Mouse (Mus musculus): ENCODE data around the gene Zfp979.
"Not testable (repeated sequence)": the region's sequence is repeated elsewhere in the genome, so short reads cannot be mapped to it uniquely, and the experiment has no call there.

The Zfp979 gene

DNA sequence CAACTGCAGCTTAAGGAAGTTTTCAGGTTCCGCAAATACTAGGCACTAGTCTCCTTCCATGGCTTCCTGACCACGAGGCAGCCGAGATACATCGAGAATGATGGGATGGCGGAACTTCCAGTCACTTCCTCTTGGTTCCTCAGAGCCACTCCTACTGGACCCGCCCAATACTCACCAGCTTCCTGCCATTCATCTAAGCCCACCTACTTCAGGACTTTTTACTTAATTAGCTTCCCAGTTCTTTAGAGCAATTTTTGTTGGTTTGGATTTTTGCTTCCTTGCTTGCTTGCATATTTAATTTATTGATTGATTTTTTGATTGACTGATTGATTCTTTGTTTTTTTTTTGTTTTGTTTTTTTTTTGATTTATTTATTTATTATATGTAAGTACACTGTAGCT is at the start of gene Zfp979:
Zfp979 (minus strand) TSS at position 101 of the 400 bp plus-strand sequence.
- DNase-seq = not testable (repeated sequence)

- not testable (repeated sequence) for DNase-seq
Observed at GRCm38 (mm10) chr4:147655245-147655644, 12.9 kb upstream of the Zfp979 start.

DNA sequence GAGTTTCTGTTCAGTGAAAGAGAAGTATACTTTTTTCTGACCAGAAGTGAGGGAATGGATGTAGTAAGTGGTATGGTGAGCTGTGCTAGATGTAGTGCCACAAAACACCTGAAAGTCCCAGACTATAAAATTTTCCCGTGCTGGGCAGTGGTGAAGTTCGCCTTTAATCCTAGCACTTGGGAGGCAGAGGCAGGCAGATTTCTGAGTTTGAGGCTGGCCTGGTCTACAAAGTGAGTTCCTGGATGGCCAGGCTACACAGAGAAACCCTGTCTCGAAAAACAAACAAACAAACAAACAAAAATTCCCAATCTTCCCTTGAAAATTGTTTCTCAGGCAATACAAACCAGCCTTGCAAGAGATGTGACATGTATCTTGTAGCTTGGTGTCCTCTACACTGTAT is 5.1 kb upstream of the Zfp979 start:
- not testable (repeated sequence) for DNase-seq

DNA sequence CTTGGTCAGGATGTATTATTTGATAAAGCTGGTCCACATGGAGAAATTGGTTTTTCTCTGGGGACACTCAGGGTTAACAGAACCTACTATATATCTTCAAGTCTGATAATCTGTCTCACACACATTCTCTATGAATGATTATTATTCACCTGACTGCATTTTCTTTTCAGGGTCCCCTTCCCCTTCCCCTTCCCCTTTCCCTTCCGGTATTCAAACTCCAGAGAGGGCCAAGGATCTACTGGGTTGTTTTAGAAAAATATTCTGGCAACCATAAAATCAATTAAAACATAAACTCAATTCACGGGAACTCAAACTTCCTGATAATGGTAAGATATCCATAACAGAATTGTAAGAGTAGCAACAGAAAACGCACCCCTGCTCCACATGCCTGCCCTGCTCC is 381 bp downstream of the Zfp979 start:
- not testable (repeated sequence) for DNase-seq

DNA sequence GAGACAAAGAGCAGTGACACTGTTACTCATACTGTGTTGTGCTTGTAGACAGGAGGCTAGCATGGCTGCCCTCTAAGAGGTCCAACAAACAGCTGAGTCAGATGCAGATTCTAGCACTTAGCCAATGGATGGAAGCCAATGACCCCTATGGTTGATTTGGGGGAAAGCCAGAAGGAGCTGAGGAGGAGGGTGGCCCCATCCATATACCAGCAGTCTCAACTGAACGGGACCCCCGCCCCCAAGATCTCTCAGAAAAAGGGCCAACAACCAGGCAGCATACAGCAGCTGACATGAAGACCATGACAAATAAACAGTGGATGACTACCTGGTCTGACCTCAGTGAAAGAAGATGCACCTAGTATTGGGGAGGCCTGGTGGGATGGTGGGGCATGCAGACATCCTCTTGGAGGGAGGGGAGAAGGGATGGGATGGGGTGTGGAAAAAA is 8.5 kb downstream of the Zfp979 start:
- DNase-seq = not testable (repeated sequence)

DNA sequence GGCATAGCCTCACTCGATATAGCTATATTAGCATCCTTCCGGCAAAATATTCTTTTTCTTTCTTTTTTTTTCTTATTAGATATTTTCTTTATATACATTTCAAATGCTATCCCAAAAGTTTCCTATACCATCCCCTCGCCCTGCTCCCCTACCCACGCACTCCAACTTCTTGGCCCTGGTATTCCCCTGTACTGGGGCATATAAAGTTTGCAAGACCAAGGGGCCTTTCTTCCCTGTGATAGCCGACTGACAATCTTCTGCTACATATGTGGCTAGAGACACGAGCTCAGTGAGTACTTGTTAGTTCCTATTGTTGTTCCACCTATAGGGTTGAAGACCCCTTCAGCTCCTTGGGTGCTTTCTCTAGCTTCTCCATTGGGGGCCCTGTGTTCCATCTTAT is 35.8 kb downstream of the Zfp979 start:
- DNase-seq = not testable (repeated sequence)

DNA sequence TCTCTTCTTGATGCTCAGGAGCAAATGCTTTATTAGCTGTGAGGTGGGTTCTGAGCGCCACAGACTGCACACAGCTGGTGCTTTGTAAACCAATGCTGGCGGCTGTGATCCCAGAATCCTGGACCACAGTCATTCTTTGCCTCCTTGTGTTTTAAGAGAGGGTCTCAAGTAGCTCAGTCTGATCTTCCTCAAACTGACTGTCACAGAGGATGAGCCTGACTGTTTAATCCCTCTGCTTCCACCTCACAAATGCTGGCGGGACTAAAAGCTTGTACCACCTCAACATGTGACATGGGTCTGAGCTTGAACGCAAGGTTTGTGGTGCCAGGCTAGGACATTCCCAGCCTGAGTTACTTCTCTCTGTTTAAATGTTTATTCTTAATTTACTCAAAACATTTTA is 36.8 kb downstream of the Zfp979 start:
- DNase-seq = no peak

DNA sequence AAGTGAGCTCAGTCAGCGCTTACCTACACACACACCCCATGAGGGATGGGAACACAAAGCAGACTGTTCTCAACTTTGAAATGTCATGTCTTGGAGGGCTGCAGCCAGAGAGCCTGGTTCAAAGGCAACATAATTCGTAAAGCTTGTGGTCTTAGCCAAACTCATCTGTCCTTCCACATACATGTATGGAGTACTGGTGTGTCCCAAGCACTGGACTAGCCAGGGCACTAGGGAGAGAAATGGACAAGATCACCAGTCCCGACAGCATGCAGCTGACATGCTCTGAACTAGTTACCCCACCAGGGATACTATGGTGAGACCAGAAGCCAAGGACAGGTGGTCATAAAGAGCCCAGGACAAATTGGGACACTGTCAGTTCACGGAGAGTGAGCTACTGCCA is 38.5 kb downstream of the Zfp979 start:
- no peak for DNase-seq

- no peak for DNase-seq
Observed at GRCm38 (mm10) chr4:147601881-147602280, 40.4 kb downstream of the Zfp979 start.

DNA sequence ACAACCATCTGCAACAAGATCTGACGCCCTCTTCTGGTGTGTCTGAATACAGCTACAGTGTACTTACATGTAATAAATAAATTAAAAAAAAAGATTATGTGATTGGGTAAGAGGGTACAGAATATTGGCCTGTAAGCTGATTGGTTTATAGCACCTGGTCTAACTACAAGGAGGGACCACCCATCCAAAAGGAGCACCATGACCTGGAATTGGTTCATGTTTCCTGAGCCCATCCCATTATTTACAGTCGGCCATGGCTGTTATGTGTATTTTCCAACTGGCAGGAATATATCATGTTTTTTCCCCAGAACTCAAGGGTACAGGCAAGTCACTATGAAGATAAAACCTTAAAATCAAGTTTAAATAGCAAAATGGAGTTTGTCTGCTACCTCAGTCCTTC is 43.5 kb downstream of the Zfp979 start:
- no peak for DNase-seq

DNA sequence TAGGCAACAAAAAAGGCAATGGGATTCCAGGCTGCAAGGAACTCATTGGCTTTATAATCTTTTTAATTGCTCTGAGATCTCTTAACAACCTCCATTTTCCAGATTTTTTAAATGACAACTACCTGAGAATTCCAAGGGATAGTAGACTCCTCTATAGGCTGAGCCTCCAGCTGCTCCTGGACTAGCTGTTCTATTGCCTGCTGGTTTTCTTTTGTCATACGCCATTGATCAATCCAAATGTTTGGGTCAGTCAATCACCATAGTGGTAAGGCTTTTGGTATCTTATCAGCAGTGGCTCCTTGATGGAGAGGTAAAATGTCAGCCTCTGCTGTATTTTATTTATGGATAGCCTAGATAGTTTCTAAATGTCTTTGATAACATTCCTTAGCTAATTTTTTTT is 44.6 kb downstream of the Zfp979 start:
- no peak for DNase-seq

DNA sequence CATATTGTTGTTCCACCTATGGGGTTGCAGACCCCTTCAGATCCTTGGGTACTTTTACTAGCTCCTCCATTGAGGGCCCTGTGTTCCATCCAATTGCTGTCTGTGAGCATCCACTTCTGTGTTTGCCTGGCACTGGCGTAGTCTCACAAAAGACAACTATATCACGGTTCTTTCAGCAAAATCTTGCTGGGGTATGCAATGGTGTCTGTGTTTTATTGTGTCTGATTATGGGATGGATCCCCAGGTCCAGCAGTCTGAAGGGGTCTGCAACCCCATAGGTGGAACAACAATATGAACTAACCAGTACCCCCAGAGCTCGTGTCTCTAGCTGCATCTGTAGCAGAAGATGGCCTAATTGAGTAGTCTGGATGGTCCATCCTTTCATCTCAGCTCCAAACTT is 47.7 kb downstream of the Zfp979 start:
- DNase-seq = not testable (repeated sequence)

DNA sequence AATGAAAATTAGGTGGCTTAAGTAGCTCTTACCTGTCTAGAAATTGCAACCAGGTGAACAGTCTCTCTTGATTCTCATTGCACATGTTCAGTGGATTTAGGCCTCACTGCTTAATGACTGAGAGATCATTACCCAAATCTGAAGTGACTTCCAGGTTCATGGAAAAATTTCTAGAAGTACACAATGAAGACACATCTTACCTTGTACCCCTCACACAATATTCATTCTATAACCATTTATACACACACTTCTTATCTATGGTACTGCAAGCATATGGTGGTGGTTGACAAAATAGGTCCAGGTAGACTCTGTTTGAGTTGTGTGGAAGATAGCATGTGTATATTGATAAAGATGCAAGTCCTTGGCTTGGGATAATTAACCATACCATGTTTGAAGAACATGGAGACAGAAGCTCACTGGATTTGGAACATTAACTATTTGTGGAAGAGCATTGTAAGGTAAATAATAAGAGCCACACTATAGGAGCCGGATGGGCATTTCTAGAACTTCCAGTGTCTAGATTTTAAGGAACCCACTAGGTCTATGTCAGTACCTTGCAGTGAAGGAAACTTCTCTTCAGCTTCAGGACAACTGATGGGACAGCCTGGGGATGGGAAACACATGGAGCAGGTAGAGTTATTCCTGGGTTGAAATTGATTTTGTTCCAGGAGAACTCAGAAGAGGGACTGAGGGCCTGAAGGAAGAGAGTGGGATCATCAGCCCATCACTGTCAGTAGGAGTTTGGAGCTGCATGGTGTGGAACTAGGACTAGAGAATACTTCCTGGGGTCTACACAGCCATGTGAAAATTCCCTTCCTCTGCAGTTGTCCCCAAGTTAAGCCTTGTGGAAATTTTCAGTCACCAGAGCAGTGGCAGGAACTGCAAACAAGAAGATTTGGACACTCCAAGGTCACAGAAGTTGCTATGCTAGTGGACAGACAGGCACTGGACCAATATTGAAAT is 55.5 kb downstream of the Zfp979 start:
- no peak for DNase-seq

GRCm38 (mm10) chr4:147579371-147579770 is 62.9 kb downstream of the Zfp979 start:
- DNase-seq = not testable (repeated sequence)

DNA sequence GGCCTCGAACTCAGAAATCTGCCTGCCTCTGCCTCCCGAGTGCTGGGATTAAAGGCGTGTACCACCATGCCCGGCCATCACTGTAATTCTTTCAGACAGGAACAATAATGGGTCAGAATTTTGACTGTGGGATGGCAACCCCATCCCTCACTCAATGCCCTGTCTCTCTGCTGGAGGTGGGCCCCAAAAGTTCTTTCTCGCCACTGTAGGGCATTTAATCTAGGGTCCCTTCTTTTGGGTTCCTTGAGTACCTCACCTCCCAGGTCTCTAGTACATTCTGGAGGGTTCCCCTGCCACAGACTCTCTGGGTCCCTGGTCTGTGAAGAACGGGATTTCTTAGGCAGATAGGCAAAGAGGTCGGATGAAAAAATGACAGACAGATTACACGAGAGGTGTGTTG is 71.2 kb downstream of the Zfp979 start:
- DNase-seq = not testable (repeated sequence)

DNA sequence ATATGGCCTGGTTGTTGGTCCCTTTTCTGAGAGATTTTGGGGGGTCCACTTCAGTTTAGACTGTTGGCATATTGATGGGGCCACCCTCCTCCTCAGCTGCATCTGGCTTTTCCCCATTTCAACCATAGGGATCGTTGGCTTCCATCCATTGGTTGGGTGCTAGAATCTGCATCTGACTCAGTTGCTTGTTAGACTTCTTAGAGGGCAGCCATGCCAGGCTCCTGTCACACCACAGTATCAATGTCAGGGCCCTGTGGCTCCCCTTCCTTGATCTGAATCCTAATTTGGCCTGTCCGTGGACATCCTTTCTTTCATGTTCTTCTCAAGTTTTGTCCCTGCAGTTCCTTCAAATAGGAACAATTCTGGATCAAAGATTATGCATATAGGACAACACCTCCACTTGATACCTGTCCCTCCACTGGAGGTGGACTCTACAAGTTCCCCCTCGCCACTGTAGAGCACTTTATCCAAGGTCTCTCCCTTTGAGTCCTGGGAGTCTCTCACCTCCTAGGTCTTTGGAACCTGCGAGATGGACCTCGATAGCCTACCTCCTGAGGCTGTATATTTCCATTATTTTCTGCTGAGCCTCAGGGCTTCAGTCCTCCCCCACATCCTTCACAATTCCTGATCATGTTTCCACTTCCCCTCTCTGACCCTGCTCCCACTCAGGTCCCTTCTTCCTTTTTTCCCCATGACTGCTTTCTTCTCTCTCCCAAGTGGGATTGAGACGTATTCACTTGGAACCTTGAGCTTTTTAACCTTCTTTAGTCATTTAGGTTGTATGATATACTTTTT is 76.7 kb downstream of the Zfp979 start:
- DNase-seq = no peak
